Mouse (Mus musculus): Measurements from ENCODE around the gene Polh. TPM values are rescaled to one million over a fixed set of nuclear protein-coding genes. Genes with fewer than 3 reads are reported as not detected.

Gene Polh
- polyA plus RNA-seq, 1 experiment, result 4.2 TPM

DNA sequence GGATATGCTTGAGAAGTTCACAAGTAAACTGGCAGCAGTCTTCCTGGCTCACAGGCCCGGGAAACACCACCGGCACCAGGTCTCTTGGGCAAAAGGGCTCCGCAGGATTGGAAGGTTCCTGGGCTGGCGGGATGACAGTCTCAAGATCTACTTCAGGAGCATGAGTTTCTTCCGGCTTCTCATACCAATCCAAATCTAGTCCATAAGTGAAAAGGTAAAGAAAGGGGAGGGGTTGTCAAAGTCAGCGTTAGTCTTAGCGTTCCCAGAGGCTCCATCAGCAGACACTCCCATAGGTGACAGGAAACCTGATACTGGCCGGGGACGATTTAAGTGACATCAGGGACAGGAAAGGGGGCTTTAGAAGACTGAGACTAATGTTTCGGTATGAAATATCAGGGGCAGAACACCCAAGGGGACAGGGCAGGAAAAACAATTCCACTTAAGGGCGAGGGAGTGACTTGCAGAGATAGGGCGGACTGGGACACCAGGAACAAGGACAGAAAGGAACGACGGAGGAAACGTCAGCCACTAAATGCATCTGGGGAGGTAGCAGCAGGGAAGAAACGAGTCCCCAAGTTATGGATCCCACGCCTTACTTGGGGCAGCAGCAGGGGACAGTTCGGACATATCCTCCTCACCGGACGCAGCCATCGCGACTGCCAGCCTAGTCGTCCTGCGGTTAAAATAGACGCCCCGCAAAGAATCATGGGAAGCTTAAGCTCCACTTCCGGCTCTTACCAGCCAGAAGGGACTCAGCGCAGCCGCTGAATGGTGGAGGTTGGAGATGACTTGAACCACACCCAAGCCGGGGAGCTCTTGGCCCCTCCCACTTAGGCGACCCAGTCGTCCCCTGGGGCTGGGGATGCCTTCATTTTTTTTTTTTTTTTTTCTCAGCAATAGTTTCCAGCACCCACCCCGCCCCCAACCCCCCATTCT lies 49.3 kb downstream of the Polh start, which contains the start of gene Mad2l1bp:
Gene Mad2l1bp, minus strand, starts transcription at position 707 of the 936 bp plus-strand sequence.
- H3K4me1 ChIP-seq (ENCODE audit: control insufficient read depth, insufficient read depth, low read length), result peaks cover 4% of the 10 kb centered on the region
- TF ChIP-seq CTCF (IDR thresholded peaks at IDR 0.05; ENCODE audit: insufficient read depth, low read length) (no peak), POLR2A (IDR thresholded peaks at IDR 0.05; ENCODE audit: borderline replicate concordance, extremely low read depth, low read depth, low read length) (peak; percentile 99)
- H3K4me3 ChIP-seq (replicated peaks; ENCODE audit: extremely low read depth, low read depth, low read length), result peak within 1 kb of the TSS; percentile 77
- WGBS, result 1% methylated on average over 33 of the region's 33 CpGs
- DNase-seq, result peak; percentile 80

DNA sequence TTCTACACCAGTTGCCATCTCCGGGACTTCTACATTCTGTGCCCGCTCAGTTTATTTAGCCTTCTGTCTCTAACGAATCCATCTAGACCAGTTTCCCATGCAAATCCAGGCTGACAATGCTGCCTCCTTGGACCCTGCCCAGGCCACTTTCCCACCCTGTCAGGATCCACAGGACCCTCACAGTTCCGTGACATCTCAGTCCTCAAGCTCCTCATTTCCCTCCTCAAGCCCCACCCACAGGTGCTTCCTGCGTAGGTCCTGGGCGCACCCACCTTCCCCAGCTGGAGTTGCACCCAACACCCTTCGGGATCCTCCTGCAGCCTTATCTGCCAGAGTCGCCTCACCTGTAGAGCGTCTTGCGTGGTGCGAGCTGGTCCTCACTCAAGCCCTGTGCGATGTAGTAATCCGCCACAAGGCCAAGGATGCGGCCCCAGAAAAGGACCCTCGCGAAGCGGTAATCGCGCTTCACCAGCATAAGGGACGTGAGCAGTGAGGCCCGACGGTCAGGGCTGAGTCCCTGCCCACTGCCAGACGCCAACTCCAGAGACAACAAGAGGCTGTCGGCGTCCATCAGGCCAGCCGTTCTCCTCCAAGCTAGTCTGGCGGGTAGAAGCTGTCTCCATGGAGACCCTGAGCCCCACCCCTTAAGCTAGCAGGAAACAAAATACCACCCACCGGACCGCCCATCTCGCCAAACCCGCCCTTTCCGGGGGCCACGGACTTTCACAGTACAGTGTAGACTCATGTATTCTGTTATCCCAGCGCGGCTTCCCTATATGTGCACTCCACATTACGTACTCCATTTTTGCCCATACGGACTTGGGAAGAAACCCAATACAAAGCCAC lies 58.6 kb downstream of the Polh start, which contains the start of gene Rsph9:
Gene Rsph9, minus strand, starts transcription at position 639 of the 846 bp plus-strand sequence.
- peaks cover 7% of the 10 kb centered on the region for H3K4me1 ChIP-seq (ENCODE audit: control insufficient read depth, insufficient read depth, low read length)
- peak; percentile 81 for DNase-seq
- H3K4me3 ChIP-seq (replicated peaks; ENCODE audit: extremely low read depth, low read depth, low read length), result peak within 1 kb of the TSS; percentile 77
- WGBS, result 6% methylated on average over 37 of the region's 37 CpGs
- TF ChIP-seq POLR2A (IDR thresholded peaks at IDR 0.05; ENCODE audit: borderline replicate concordance, extremely low read depth, low read depth, low read length) (peak; percentile 44; the same call in 1 of the 2 replicates), CTCF (IDR thresholded peaks at IDR 0.05; ENCODE audit: insufficient read depth, low read length) (no peak)

DNA sequence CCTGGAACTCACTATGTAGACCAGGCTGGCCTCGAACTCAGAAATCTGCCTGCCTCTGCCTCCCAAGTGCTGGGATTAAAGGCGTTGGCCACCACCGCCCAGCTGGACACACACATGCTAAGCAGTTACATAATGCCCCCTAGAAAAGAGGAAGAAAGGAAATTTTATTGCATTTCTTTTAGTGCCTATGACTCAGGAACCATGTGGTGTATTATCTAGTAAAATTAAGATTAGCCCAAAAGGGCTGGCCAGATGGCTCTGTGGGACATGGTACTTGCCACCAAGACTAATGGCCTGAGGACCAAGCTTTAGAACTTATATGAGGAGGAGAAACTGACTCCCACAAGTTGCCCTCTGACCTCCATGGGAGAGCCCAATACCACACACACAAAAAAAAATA lies 62.6 kb downstream of the Polh start:
- TF ChIP-seq POLR2A (IDR thresholded peaks at IDR 0.05; ENCODE audit: borderline replicate concordance, extremely low read depth, low read depth, low read length) (no peak), CTCF (IDR thresholded peaks at IDR 0.05; ENCODE audit: insufficient read depth, low read length) (no peak)
- Histone ChIP-seq H3K4me3 (replicated peaks; ENCODE audit: extremely low read depth, low read depth, low read length) (no peak overlapping the region), H3K4me1 (ENCODE audit: control insufficient read depth, insufficient read depth, low read length) (peaks cover 7% of the 10 kb centered on the region)
- DNase-seq, result no peak
- 82% methylated on average over 3 of the region's 3 CpGs for WGBS

DNA sequence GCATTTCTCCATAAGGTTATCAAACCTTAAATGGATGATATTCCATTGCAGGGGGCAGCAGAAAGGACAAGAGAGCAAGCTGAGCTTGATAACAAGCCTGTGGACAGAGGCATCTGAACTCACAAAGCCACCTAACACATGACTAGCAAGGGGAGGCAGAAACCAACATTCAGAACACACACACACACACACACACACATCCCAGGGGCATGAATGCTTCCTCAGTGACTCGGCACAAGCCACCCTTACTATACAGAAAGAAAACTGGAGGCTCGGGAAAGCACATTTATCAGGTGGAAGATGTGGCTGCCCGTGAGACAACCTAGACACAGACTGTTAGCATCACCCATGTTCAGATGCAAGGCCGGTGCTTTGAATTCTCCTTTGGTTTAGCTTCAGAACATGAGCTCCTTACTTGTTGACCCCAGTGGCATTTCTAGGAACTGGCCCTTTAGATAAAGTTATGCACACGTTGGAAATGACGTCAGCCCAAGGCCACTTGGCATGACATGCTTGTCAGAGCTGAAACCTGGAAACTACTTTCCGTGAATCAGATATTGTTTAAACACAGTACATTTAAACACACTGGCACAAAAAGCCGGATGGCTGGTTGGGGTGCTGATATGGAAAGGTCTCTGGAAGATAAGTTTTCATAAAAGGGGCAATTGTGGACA lies 63.7 kb downstream of the Polh start:
- H3K4me3 ChIP-seq (replicated peaks; ENCODE audit: extremely low read depth, low read depth, low read length), result no peak overlapping the region
- 38% methylated on average over 8 of the region's 8 CpGs for WGBS
- H3K4me1 ChIP-seq (ENCODE audit: control insufficient read depth, insufficient read depth, low read length), result peaks cover 5% of the 10 kb centered on the region
- DNase-seq, result no peak
- TF ChIP-seq POLR2A (IDR thresholded peaks at IDR 0.05; ENCODE audit: borderline replicate concordance, extremely low read depth, low read depth, low read length) (no peak), CTCF (IDR thresholded peaks at IDR 0.05; ENCODE audit: insufficient read depth, low read length) (no peak)

DNA sequence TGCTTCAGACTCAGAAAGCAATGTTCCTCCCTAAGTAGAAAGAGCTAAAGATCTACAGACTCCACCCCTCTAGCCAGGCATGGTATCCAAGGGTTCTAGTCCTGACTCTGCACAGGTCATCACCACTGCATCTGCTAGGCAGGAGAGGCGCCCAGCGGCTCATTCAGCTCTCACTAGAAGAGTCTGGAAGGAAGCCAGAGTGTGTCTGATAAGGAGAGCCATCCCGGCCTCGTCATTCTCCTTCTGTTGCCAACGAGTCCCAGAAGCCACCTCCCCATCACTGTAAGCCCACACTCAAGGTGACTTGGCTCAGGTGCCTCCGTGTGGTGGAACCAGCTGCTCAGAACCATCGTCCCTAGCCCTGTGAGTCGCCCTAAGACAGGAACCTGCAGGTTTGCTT lies 69.6 kb downstream of the Polh start:
- no peak overlapping the region for H3K4me3 ChIP-seq (replicated peaks; ENCODE audit: extremely low read depth, low read depth, low read length)
- TF ChIP-seq POLR2A (IDR thresholded peaks at IDR 0.05; ENCODE audit: borderline replicate concordance, extremely low read depth, low read depth, low read length) (no peak), CTCF (IDR thresholded peaks at IDR 0.05; ENCODE audit: insufficient read depth, low read length) (no peak)
- H3K4me1 ChIP-seq (ENCODE audit: control insufficient read depth, insufficient read depth, low read length), result peaks cover 8% of the 10 kb centered on the region
- DNase-seq, result no peak
- 54% methylated on average over 8 of the region's 8 CpGs for WGBS

- Histone ChIP-seq H3K4me3 (replicated peaks; ENCODE audit: extremely low read depth, low read depth, low read length) (no peak overlapping the region), H3K4me1 (ENCODE audit: control insufficient read depth, insufficient read depth, low read length) (peaks cover 11% of the 10 kb centered on the region)
- TF ChIP-seq POLR2A (IDR thresholded peaks at IDR 0.05; ENCODE audit: borderline replicate concordance, extremely low read depth, low read depth, low read length) (no peak), CTCF (IDR thresholded peaks at IDR 0.05; ENCODE audit: insufficient read depth, low read length) (peak; percentile 88)
- DNase-seq, result peak; percentile 78
- WGBS, result 19% methylated on average over 12 of the region's 12 CpGs
Observed at GRCm38 (mm10) chr17:46132058-46132718, 70.3 kb downstream of the Polh start.

DNA sequence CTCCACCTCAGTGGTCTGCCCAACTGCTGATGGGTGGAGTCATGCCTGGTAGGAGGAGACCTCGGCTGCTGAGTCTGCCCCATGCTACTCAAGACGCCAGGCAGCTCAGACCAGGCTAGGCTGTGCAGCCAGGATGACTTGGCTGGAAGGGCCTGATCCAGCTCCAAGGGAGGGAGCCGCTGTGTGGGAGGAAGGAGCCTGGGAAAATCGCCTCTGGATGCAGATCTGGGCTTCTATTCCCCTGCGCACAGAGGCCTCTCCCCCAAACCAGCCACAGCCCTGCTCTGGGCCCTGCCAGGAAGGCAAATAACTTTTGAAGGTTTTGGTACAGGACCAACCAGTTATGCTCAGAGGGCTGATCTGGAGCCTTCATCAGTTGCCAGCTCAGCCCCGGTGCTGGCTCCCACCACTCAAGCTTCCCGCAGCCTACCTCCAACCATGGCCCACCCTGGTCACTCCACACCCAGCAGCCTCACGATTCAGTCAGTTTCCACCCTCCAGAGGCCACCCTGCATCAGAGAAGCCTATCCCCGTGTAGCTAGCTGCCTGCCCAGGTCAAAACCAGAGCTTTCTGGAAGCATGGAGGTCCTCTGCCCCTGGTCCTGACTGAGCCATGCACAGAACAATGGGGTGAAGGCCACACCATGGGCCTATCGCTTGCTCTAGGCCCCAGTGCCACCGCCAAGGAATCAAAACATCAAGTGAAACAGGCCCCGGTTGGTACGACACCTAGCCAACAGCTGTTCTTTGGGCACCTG lies 72.5 kb downstream of the Polh start:
- WGBS, result 61% methylated on average over 13 of the region's 13 CpGs
- DNase-seq, result no peak
- TF ChIP-seq CTCF (IDR thresholded peaks at IDR 0.05; ENCODE audit: insufficient read depth, low read length) (no peak), POLR2A (IDR thresholded peaks at IDR 0.05; ENCODE audit: borderline replicate concordance, extremely low read depth, low read depth, low read length) (no peak)
- peaks cover 16% of the 10 kb centered on the region for H3K4me1 ChIP-seq (ENCODE audit: control insufficient read depth, insufficient read depth, low read length)
- H3K4me3 ChIP-seq (replicated peaks; ENCODE audit: extremely low read depth, low read depth, low read length), result no peak overlapping the region

All from lung, adult 2 months (tissue).